Mouse (Mus musculus) erythroblast, embryonic 14.5 days (primary cell): ENCODE data around the gene Mid1ip1. TPM values are rescaled to one million over a fixed set of nuclear protein-coding genes. Genes with fewer than 3 reads are reported as not detected.

Source experiments
- H3K27me3 ChIP-seq: 2 replicates; pipeline ENCODE4 v1.6.1; 2012; ENCODE audit warnings: inconsistent platforms; ENCODE audit not compliant: control insufficient read depth
- H3K36me3 ChIP-seq: 2 replicates; pipeline ENCODE4 v1.6.1; 2012; ENCODE audit warnings: mild to moderate bottlenecking, inconsistent platforms; ENCODE audit not compliant: control insufficient read depth
- H3K4me1 ChIP-seq: 2 replicates; pipeline ENCODE4 v1.6.1; 2012; ENCODE audit warnings: inconsistent platforms; ENCODE audit not compliant: control insufficient read depth
- H3K4me3 ChIP-seq: replicated peaks from 2 replicates; pipeline ENCODE3; 2012; ENCODE audit warnings: moderate library complexity, mild to moderate bottlenecking, inconsistent platforms
- H3K9me3 ChIP-seq: 2 replicates; pipeline ENCODE4 v1.6.1; 2012; ENCODE audit warnings: low read length, inconsistent platforms, mixed read lengths; ENCODE audit not compliant: control insufficient read depth
- GATA1 ChIP-seq: IDR thresholded peaks from 2 replicates; pipeline ENCODE4 v1.6.1; 2012; ENCODE audit warnings: low read length, inconsistent platforms, mixed read lengths
- TAL1 ChIP-seq: IDR thresholded peaks from 3 replicates; pipeline ENCODE4 v1.6.1; 2012; ENCODE audit warnings: low read length, inconsistent platforms, mixed read lengths
- polyA plus RNA-seq: library from polyadenylated mRNA; stranded (reverse); fragments of >175 nt; gene quantifications from 2 replicates; pipeline ENCODE4 v1.2.3, GENCODE M21; 2012

Mid1ip1 gene
- polyA plus RNA-seq, result 15.7 and 22.5 TPM in 2 replicates

GRCm38 (mm10) chrX:10714696-10715140 lies at the start of gene Mid1ip1:
Gene Mid1ip1, plus strand, starts transcription at chrX:10715013.
- peak within 1 kb of the TSS; percentile 93 for H3K4me3 ChIP-seq
- no peaks in the 10 kb centered on the region for H3K27me3 ChIP-seq
- H3K9me3 ChIP-seq, result peaks cover 10% of the 10 kb centered on the region
- TF ChIP-seq GATA1 (no peak), TAL1 (no peak)
- H3K36me3 ChIP-seq, result peaks cover 15% of the 10 kb centered on the region
- peaks cover 31% of the 10 kb centered on the region for H3K4me1 ChIP-seq

GRCm38 (mm10) chrX:10694455-10695180 lies 20.2 kb upstream of the Mid1ip1 start:
- no peaks in the 10 kb centered on the region for H3K4me1 ChIP-seq
- H3K36me3 ChIP-seq, result no peaks in the 10 kb centered on the region
- TF ChIP-seq TAL1 (no peak), GATA1 (no peak)
- no peaks in the 10 kb centered on the region for H3K27me3 ChIP-seq
- no peaks in the 10 kb centered on the region for H3K9me3 ChIP-seq
- no peak overlapping the region for H3K4me3 ChIP-seq

DNA sequence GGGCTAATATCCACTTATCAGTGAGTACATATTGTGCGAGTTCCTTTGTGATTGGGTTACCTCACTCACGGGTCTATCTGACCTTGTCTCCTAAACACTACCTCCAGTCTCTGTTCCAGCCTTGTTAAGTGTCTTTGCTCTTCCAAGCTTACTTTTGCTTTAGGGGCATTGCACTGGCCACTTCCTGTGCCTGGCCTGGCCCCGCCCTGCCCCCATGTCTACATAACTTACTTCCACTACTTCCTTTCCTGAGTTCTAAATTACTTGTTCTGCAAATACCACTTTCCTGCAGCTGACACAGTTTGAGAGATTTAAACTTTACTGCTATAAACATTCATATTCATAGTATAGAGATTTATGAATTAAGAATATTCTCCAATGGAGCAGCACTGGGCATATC lies 8.1 kb upstream of the Mid1ip1 start:
- Histone ChIP-seq H3K4me3 (no peak overlapping the region), H3K9me3 (no peaks in the 10 kb centered on the region), H3K4me1 (no peaks in the 10 kb centered on the region), H3K36me3 (no peaks in the 10 kb centered on the region), H3K27me3 (no peaks in the 10 kb centered on the region)
- no peak for TF ChIP-seq TAL1
- no peak for TF ChIP-seq GATA1

DNA sequence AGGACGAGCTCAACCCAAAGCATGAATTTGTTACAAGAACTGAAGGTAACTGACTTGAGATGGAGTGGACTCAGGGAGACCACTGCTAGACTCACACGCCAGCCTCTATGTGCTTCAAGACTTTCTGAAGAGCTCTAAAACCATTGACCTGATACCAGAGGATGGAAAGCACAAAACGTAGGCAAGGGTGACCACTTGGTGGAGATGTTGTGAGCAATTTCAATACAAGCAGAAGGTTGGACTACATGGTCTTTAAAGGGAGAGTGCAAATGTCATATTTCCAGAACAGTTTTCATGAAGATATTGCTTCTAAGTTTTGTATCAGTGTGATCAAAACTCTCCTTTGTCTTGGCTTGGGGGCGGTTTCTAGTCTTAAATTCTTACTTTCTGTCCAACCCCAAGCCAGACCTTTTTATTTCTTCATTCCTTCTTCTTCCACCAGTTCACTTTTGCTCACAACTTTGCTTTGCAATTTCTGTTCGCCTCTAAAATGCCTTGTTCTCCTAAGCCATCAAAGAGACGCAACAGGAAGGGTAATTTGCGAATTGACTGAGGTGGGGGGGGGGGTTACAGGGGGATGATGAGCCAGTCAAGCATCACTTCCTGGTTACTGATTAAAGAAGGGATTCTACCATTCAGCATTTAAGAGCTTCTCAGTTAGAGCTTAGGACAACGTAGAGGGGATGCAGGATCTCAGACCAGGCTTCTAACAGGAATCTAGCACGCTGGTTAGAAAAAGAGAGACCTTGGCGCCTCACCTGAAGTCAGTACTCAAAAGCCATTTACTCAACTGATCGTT lies 775 bp upstream of the Mid1ip1 start:
- no peaks in the 10 kb centered on the region for H3K27me3 ChIP-seq
- H3K9me3 ChIP-seq, result peaks cover 10% of the 10 kb centered on the region
- H3K4me1 ChIP-seq, result peaks cover 31% of the 10 kb centered on the region
- peaks cover 10% of the 10 kb centered on the region for H3K36me3 ChIP-seq
- peak overlapping the region; percentile 93 for H3K4me3 ChIP-seq
- no peak for TF ChIP-seq GATA1
- TF ChIP-seq TAL1, result no peak

GRCm38 (mm10) chrX:10716917-10717763 lies 2.3 kb downstream of the Mid1ip1 start:
- peak overlapping the region; percentile 93 for H3K4me3 ChIP-seq
- H3K27me3 ChIP-seq, result no peaks in the 10 kb centered on the region
- H3K4me1 ChIP-seq, result peaks cover 40% of the 10 kb centered on the region
- peaks cover 10% of the 10 kb centered on the region for H3K9me3 ChIP-seq
- peaks cover 20% of the 10 kb centered on the region for H3K36me3 ChIP-seq
- TF ChIP-seq GATA1, result peak; percentile 25; the same call in 1 of the 2 replicates
- no peak for TF ChIP-seq TAL1

DNA sequence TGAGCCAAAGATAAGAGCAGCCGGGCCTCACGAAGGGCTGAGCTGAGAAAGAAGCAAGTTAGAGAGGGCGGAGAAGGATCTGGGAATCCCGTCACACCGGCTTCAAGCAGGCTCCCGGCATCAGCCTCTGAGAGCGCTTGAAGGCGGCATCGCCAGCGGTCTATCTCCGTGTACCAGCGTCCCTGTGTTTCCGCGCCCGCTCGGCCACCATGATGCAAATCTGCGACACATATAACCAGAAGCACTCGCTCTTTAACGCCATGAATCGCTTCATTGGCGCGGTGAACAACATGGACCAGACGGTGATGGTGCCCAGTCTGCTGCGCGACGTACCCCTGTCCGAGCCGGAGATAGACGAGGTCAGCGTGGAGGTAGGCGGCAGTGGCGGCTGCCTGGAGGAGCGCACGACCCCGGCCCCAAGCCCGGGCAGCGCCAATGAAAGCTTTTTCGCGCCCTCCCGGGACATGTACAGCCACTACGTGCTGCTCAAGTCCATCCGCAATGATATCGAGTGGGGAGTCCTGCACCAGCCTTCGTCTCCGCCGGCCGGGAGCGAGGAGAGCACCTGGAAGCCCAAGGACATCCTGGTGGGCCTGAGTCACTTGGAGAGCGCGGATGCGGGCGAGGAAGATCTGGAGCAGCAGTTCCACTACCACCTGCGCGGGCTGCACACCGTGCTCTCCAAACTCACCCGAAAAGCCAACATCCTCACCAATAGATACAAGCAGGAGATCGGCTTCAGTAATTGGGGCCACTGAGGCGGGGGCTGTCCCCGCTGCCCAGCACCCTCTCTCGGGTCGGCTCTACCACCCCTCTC lies 3.4 kb downstream of the Mid1ip1 start:
- peaks cover 10% of the 10 kb centered on the region for H3K9me3 ChIP-seq
- TF ChIP-seq TAL1 (no peak), GATA1 (no peak)
- H3K4me1 ChIP-seq, result peaks cover 40% of the 10 kb centered on the region
- H3K27me3 ChIP-seq, result no peaks in the 10 kb centered on the region
- peaks cover 20% of the 10 kb centered on the region for H3K36me3 ChIP-seq
- peak overlapping the region; percentile 93 for H3K4me3 ChIP-seq

- peaks cover 20% of the 10 kb centered on the region for H3K36me3 ChIP-seq
- TF ChIP-seq TAL1 (no peak), GATA1 (no peak)
Measured at GRCm38 (mm10) chrX:10718838-10719539, 4.2 kb downstream of the Mid1ip1 start.

GRCm38 (mm10) chrX:10720391-10720790 lies 5.6 kb downstream of the Mid1ip1 start:
- Histone ChIP-seq H3K4me3 (peak overlapping the region; percentile 93), H3K9me3 (peaks cover 10% of the 10 kb centered on the region), H3K27me3 (no peaks in the 10 kb centered on the region)

More at GRCm38 (mm10) chrX:10718838-10719539, 4.2 kb downstream of the Mid1ip1 start:
- H3K9me3 ChIP-seq, result peaks cover 10% of the 10 kb centered on the region
- no peaks in the 10 kb centered on the region for H3K27me3 ChIP-seq
- H3K4me3 ChIP-seq, result peak overlapping the region; percentile 93
- H3K4me1 ChIP-seq, result peaks cover 36% of the 10 kb centered on the region

More at GRCm38 (mm10) chrX:10720391-10720790, 5.6 kb downstream of the Mid1ip1 start:
- H3K4me1 ChIP-seq, result peaks cover 24% of the 10 kb centered on the region
- no peak for TF ChIP-seq TAL1
- peaks cover 20% of the 10 kb centered on the region for H3K36me3 ChIP-seq
